ENCODE assay signal across 18 mouse cellular contexts in genomic region chr16:46982910-46983600, GRCm38 (mm10).
DNase-seq lines count a peak whose midpoint lies in the region; ATAC-seq lines count a peak whose summit lies in the region.
"Had no signal": no experiment of that assay in that cellular context is flagged by ENCODE, and none has a peak within 500 bp of the region (broad histone marks: within the 10 kb centered on the region; RNA-seq: fewer than 3 reads in every experiment).

No protein-coding gene starts in this region.

- H3K36me3 ChIP-seq in kidney, embryonic 14.5 days (ENCODE audit: control insufficient read depth, insufficient read depth, low read length): no peaks in the 10 kb centered on the region
- no peaks in the 10 kb centered on the region for H3K36me3 ChIP-seq in neural tube, embryonic 12.5 days
- H3K36me3 ChIP-seq in neural tube, embryonic 15.5 days: no peaks in the 10 kb centered on the region
- H3K36me3 ChIP-seq in forebrain, embryonic 12.5 days (replicated peaks): no peaks in the 10 kb centered on the region
- H3K36me3 ChIP-seq: embryonic facial prominence, embryonic 15.5 days; heart, embryonic 13.5 days; limb, embryonic 10.5 days; liver, embryonic 13.5 days; neural tube, embryonic 13.5 days had no signal

- no peak overlapping the region for H3K27ac ChIP-seq in kidney, embryonic 14.5 days (ENCODE audit: low read depth, low read length)
- H3K27ac ChIP-seq in neural tube, embryonic 12.5 days: no peak overlapping the region
- H3K27ac ChIP-seq in neural tube, embryonic 15.5 days (replicated peaks): no peak overlapping the region
- no peak overlapping the region for H3K27ac ChIP-seq in forebrain, embryonic 12.5 days
- H3K27ac ChIP-seq: embryonic facial prominence, embryonic 15.5 days; heart, embryonic 13.5 days; limb, embryonic 10.5 days; liver, embryonic 13.5 days; neural tube, embryonic 13.5 days had no signal

- no peaks in the 10 kb centered on the region for H3K27me3 ChIP-seq in kidney, embryonic 14.5 days (ENCODE audit: control insufficient read depth, insufficient read depth, low read length)
- H3K27me3 ChIP-seq in neural tube, embryonic 12.5 days (replicated peaks): no peaks in the 10 kb centered on the region
- H3K27me3 ChIP-seq in neural tube, embryonic 15.5 days (replicated peaks): no peaks in the 10 kb centered on the region
- no peaks in the 10 kb centered on the region for H3K27me3 ChIP-seq in forebrain, embryonic 12.5 days
- H3K27me3 ChIP-seq: embryonic facial prominence, embryonic 15.5 days; heart, embryonic 13.5 days; liver, embryonic 13.5 days; megakaryocyte, embryonic 14.5 days; neural tube, embryonic 13.5 days had no signal

- H3K9ac ChIP-seq in kidney, embryonic 14.5 days (ENCODE audit: low read depth, low read length): no peak overlapping the region
- no peak overlapping the region for H3K9ac ChIP-seq in neural tube, embryonic 12.5 days
- no peak overlapping the region for H3K9ac ChIP-seq in neural tube, embryonic 15.5 days (replicated peaks)
- no peak overlapping the region for H3K9ac ChIP-seq in forebrain, embryonic 12.5 days
- H3K9ac ChIP-seq: embryonic facial prominence, embryonic 15.5 days; heart, embryonic 13.5 days; liver, embryonic 13.5 days; neural tube, embryonic 13.5 days had no signal

- no peak overlapping the region for H3K4me3 ChIP-seq in kidney, embryonic 14.5 days (ENCODE audit: low read length)
- no peak overlapping the region for H3K4me3 ChIP-seq in neural tube, embryonic 12.5 days
- H3K4me3 ChIP-seq in neural tube, embryonic 15.5 days (replicated peaks): no peak overlapping the region
- no peak overlapping the region for H3K4me3 ChIP-seq in forebrain, embryonic 12.5 days (replicated peaks)
- H3K4me3 ChIP-seq: embryonic facial prominence, embryonic 15.5 days; heart, embryonic 13.5 days; limb, embryonic 10.5 days; liver, embryonic 13.5 days; megakaryocyte, embryonic 14.5 days; neural tube, embryonic 13.5 days had no signal

- H3K4me1 ChIP-seq in kidney, embryonic 14.5 days (ENCODE audit: control insufficient read depth, insufficient read depth, low read length): no peaks in the 10 kb centered on the region
- no peaks in the 10 kb centered on the region for H3K4me1 ChIP-seq in neural tube, embryonic 12.5 days
- H3K4me1 ChIP-seq in neural tube, embryonic 15.5 days: no peaks in the 10 kb centered on the region
- H3K4me1 ChIP-seq in forebrain, embryonic 12.5 days: peaks cover 5% of the 10 kb centered on the region; the same call in 1 of the 2 replicates
- H3K4me1 ChIP-seq: embryonic facial prominence, embryonic 15.5 days; heart, embryonic 13.5 days; limb, embryonic 10.5 days; liver, embryonic 13.5 days; megakaryocyte, embryonic 14.5 days; neural tube, embryonic 13.5 days had no signal

- no peak for DNase-seq in kidney, postnatal 14 days
- no peak for DNase-seq in cerebellum, adult 8-10 months
- no peak for DNase-seq in heart, adult 18-20 months
- DNase-seq: adrenal gland, postnatal 36 days; kidney, adult 18-20 months; liver, embryonic 13.5 days; thymus, adult 18-20 months had no signal

- H3K4me2 ChIP-seq in kidney, embryonic 14.5 days (replicated peaks; ENCODE audit: low read depth, low read length): no peak overlapping the region
- H3K4me2 ChIP-seq in neural tube, embryonic 12.5 days (replicated peaks): no peak overlapping the region
- H3K4me2 ChIP-seq in neural tube, embryonic 15.5 days: no peak overlapping the region
- no peak overlapping the region; the same call in 1 of the 2 replicates for H3K4me2 ChIP-seq in forebrain, embryonic 12.5 days
- H3K4me2 ChIP-seq: embryonic facial prominence, embryonic 15.5 days; heart, embryonic 13.5 days; liver, embryonic 13.5 days; neural tube, embryonic 13.5 days had no signal

- 72% methylated on average over 6 of the region's 6 CpGs for WGBS in kidney, embryonic 14.5 days
- WGBS in neural tube, embryonic 12.5 days: 66% methylated on average over 6 of the region's 6 CpGs
- WGBS in neural tube, embryonic 15.5 days: 59% methylated on average over 6 of the region's 6 CpGs
- 28% methylated on average over 6 of the region's 6 CpGs for WGBS in forebrain, embryonic 12.5 days

- ATAC-seq in kidney, embryonic 14.5 days (ENCODE audit: low FRiP score, low TSS enrichment): 0 out of 2 replicates have a peak, but pooled peaks have one; percentile 28
- peak; percentile 68 for ATAC-seq in neural tube, embryonic 12.5 days (ENCODE audit: low FRiP score, low read depth)
- ATAC-seq in neural tube, embryonic 15.5 days (ENCODE audit: low FRiP score): no peak
- peak; percentile 96 for ATAC-seq in forebrain, embryonic 12.5 days (ENCODE audit: low FRiP score)
- ATAC-seq: CD4-positive, CD25-positive, alpha-beta regulatory T cell, adult 4 months; lung, postnatal 0 days had no signal

- no peaks in the 10 kb centered on the region for H3K9me3 ChIP-seq in kidney, embryonic 14.5 days (ENCODE audit: control insufficient read depth, low read length)
- H3K9me3 ChIP-seq in neural tube, embryonic 12.5 days: no peaks in the 10 kb centered on the region
- no peaks in the 10 kb centered on the region for H3K9me3 ChIP-seq in neural tube, embryonic 15.5 days (replicated peaks)
- H3K9me3 ChIP-seq in forebrain, embryonic 12.5 days: no peaks in the 10 kb centered on the region
- H3K9me3 ChIP-seq: embryonic facial prominence, embryonic 15.5 days; limb, embryonic 10.5 days; liver, embryonic 13.5 days; neural tube, embryonic 13.5 days had no signal
